Mouse (Mus musculus): ENCODE measurements at regions not wholly inside any gene's neighbourhood (a gene's known extent, or its start where the extent isn't known, plus 50 kb on each side); places are given as distances from the start of the nearest gene placed in this dataset.
A peak's percentile ranks its signal among the peaks of the same experiment; 100 is the strongest.

DNA sequence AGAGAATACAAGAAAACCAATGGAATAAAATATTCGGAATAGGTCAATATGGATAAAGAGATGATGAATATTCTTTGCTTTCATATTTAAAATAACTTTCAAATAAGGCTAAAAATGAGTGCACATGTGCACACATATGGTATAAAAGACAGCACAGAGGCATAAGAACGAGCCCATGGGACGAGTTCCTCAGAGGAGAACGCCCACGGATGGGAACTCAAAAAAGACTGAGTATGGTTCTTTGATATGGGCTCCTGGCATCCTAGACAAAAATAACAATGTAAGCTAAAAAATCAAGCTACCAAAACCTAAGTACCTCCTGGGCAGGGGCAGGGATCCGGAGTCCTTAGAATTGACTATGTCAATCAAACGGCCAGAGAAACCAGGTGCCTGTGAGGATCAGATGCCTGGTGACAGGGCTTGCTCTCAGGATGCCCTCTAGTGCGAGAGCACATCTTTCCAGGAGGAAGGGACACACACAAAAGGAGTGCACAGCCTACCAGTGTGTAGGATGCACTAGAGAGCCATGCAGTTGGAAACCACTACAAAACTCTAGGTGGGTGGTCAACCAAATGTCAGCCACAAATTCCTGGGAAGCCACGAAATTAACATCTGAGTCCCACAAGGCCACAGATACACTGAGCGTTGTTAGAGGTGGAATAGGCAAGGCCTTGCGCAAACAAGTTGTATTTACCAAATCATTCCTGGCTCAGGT, 307.8 kb downstream of the Sox9 start:
- H3K27ac ChIP-seq (replicated peaks), result no peak overlapping the region
- no peak for ATAC-seq (ENCODE audit: low FRiP score, low read depth)
- 91% methylated on average over 11 of the region's 11 CpGs for WGBS
- no peak overlapping the region for H3K4me3 ChIP-seq
- no peaks in the 10 kb centered on the region for H3K36me3 ChIP-seq
- no peak overlapping the region for H3K9ac ChIP-seq
- H3K27me3 ChIP-seq, result no peaks in the 10 kb centered on the region
- H3K4me2 ChIP-seq, result no peak overlapping the region
- no peaks in the 10 kb centered on the region for H3K9me3 ChIP-seq
- peaks cover 15% of the 10 kb centered on the region; the same call in 1 of the 2 replicates for H3K4me1 ChIP-seq (replicated peaks)

DNA sequence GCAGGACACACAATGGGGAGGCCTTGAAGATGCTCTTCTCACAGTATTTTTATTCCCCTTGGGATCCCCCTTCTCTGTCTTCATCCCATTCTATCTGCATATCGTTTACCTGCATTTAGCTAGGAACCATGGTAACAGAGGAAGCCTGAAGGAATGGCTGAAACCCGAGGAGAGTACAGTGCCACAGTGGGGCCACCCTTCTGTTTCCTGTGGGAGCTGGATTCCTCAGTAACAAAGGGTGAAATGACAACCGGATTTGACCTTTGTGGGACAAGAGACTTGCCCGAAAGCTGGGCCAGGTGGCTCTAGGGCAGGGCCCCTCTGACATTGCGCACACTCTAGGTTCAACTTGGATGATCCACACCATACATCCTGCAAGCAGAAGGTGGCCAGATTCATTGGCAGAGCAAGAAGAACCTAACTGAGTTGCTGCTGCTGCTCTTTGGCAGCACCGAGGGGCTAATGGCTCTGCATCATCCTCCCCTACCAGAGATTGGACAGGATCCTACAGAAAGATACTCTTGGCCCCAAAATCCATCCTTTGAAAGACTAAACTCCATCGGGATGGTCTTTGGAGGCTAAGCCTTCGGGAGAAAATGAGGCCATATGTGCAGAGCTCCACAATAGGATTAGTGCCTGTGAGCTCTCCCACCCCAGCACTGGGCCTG, 310.0 kb downstream of the Sox9 start:
- H3K27me3 ChIP-seq, result no peaks in the 10 kb centered on the region
- WGBS, result 68% methylated on average over 8 of the region's 8 CpGs
- no peaks in the 10 kb centered on the region for H3K9me3 ChIP-seq
- H3K9ac ChIP-seq, result no peak overlapping the region
- H3K4me3 ChIP-seq, result no peak overlapping the region
- H3K27ac ChIP-seq (replicated peaks), result no peak overlapping the region
- no peak for ATAC-seq (ENCODE audit: low FRiP score, low read depth)
- peaks cover 11% of the 10 kb centered on the region; the same call in 1 of the 2 replicates for H3K4me1 ChIP-seq (replicated peaks)
- H3K4me2 ChIP-seq, result no peak overlapping the region
- H3K36me3 ChIP-seq, result no peaks in the 10 kb centered on the region

DNA sequence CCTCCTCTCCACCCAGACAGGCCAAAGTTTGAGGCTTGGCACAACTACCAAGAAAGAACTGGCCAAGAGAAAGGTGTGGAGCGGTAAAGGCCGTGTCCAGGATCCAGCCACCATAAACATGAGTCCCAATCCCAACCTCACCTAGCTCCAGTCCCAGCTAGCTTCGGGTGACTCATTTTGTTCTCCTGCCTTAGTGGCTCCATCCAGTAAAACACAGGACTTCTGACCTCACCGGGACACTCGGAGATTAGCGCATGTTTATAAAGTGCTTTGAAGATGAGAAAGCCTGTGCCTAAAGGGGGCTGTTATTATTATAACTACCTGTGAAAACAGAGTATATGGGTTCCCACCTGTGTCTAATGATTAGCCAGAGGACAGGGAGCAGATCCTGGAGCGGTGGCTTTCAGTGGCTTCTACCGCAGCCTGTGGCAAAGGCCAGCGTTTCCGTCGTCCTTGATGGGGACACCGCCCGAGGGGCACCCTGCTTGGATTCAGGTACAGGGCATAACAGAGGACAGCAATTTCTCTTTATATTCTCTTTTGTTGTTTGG, 311.9 kb downstream of the Sox9 start:
- 96% methylated on average over 13 of the region's 13 CpGs for whole genome bisulfite sequencing
- Histone ChIP-seq H3K4me3 (no peak overlapping the region), H3K27me3 (no peaks in the 10 kb centered on the region), H3K4me1 (replicated peaks) (peaks cover 4% of the 10 kb centered on the region; the same call in 1 of the 2 replicates), H3K4me2 (no peak overlapping the region), H3K36me3 (no peaks in the 10 kb centered on the region), H3K9ac (no peak overlapping the region), H3K27ac (replicated peaks) (no peak overlapping the region), H3K9me3 (no peaks in the 10 kb centered on the region)
- no peak for ATAC-seq (ENCODE audit: low FRiP score, low read depth)

DNA sequence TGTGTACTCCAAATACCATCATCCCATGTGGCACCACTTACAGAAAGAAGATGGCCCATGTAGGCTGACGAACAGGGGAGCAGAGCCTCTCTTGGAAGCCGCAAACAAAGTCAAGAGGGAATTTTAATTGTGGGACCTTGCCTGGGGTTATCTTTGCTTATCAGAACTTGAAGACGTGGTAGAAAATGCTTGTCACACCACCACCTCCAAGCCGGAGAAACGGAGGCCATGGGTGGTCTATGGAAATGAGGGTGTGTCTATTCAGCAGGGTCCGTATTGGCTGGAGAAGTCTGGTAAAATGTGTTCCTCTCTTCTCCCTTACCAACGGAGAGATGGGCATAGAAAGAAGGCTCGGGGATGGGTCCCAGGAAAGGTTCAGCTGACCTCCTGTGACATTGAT, 313.6 kb downstream of the Sox9 start:
- Histone ChIP-seq H3K9me3 (no peaks in the 10 kb centered on the region), H3K27ac (replicated peaks) (no peak overlapping the region), H3K36me3 (no peaks in the 10 kb centered on the region), H3K4me2 (no peak overlapping the region), H3K4me3 (no peak overlapping the region), H3K9ac (no peak overlapping the region), H3K4me1 (replicated peaks) (peaks cover 9% of the 10 kb centered on the region), H3K27me3 (no peaks in the 10 kb centered on the region)
- WGBS, result 70% methylated on average over 8 of the region's 8 CpGs
- no peak for ATAC-seq (ENCODE audit: low FRiP score, low read depth)

DNA sequence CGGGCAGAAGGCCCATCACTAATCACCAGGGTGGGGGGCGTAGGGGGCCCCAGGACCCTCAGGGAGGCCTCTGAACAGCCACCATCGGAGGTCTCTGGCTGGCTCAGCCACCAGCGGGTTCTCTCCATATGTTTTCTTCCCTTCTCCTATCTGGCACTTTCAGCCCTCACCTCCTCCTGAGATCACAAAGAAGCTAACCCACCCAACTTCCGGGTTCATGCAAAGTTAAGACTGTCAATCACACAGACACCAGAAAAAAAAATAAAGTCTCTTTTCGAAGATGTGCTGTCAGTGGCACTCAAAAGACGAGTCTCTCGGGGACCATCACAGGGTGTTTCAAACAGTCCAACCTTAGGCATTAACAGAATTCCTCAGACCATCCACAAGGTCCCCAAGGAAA, 314.2 kb downstream of the Sox9 start:
- Histone ChIP-seq H3K4me1 (replicated peaks) (peaks cover 14% of the 10 kb centered on the region), H3K36me3 (no peaks in the 10 kb centered on the region), H3K27ac (replicated peaks) (no peak overlapping the region), H3K9ac (no peak overlapping the region), H3K4me2 (no peak overlapping the region), H3K9me3 (no peaks in the 10 kb centered on the region), H3K27me3 (no peaks in the 10 kb centered on the region), H3K4me3 (no peak overlapping the region)
- WGBS, result 61% methylated on average over 8 of the region's 8 CpGs
- no peak for ATAC-seq (ENCODE audit: low FRiP score, low read depth)

DNA sequence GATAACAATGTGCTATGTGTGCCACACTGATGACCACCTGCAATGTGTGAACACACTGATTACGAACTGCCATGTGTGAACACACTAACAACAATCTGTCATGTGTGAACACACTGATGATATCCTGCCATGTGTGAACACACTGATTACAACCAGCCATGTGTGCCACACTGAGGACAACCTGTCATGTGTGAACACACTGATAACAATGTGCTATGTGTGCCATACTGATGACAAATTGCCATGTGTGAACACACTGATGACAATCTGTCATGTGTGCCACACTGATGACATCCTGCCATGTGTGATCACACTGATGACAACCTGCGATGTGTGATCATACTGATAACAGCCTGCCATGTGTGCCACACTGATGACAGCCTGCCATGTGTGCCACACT, 316.3 kb downstream of the Sox9 start:
- no peak overlapping the region for H3K9ac ChIP-seq
- ATAC-seq (ENCODE audit: low FRiP score, low read depth), result no peak
- H3K9me3 ChIP-seq, result no peaks in the 10 kb centered on the region
- H3K27ac ChIP-seq (replicated peaks), result no peak overlapping the region
- H3K4me1 ChIP-seq (replicated peaks), result peaks cover 20% of the 10 kb centered on the region
- no peaks in the 10 kb centered on the region for H3K27me3 ChIP-seq
- no peaks in the 10 kb centered on the region for H3K36me3 ChIP-seq
- 94% methylated on average over 2 of the region's 2 CpGs for WGBS
- no peak overlapping the region for H3K4me2 ChIP-seq
- H3K4me3 ChIP-seq, result no peak overlapping the region

DNA sequence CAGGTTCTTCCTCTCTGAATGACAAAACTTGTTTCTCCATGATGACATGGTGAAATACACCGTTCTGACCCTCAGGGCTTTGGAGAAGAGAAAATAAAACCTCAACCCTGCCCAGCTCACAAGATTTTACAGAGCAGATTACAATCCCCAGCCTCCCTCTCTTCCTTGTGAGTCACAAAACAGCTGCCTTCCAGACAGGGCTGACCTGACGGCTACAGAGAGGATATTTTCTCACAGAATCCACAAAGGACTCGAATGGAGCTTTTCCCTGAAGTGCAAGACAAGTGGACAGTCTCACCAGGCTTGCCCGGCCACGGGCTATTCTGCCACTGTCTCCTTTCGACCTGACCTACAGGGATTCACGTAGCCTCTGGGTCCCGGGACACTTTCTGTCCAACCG, 318.8 kb downstream of the Sox9 start:
- peak overlapping the region; percentile 35; the same call in 1 of the 2 replicates for H3K27ac ChIP-seq (replicated peaks)
- H3K4me3 ChIP-seq, result no peak overlapping the region
- no peak for ATAC-seq (ENCODE audit: low FRiP score, low read depth)
- WGBS, result 46% methylated on average over 9 of the region's 9 CpGs
- no peaks in the 10 kb centered on the region for H3K27me3 ChIP-seq
- H3K9me3 ChIP-seq, result no peaks in the 10 kb centered on the region
- no peak overlapping the region for H3K4me2 ChIP-seq
- no peak overlapping the region for H3K9ac ChIP-seq
- H3K4me1 ChIP-seq (replicated peaks), result peaks cover 28% of the 10 kb centered on the region
- no peaks in the 10 kb centered on the region for H3K36me3 ChIP-seq

DNA sequence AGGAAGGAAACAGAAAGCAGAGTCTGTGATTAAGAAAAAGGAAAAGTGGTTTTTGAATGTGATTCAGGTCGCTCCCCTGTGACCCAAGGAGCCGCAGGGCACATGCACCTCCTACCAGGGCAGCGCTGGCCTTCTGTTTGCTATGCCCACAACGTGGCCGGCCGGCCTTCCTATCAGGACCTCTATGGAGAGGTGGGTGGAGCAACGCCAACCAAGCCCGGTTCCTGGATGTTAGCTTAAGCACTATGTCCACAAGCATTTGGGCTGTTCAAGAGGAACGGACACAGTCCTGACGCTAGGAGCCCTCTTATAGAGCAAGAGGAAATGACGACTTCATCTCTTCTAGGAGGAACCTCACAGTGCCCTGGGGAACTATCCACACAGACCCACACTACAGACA, 319.5 kb downstream of the Sox9 start:
- H3K27me3 ChIP-seq, result no peaks in the 10 kb centered on the region
- H3K36me3 ChIP-seq, result no peaks in the 10 kb centered on the region
- H3K4me3 ChIP-seq, result no peak overlapping the region
- no peak overlapping the region for H3K9ac ChIP-seq
- H3K4me1 ChIP-seq (replicated peaks), result peaks cover 25% of the 10 kb centered on the region
- 66% methylated on average over 11 of the region's 11 CpGs for WGBS
- 0 out of 2 replicates have a peak overlapping the region, but pooled peaks have one; percentile 5 for H3K4me2 ChIP-seq
- ATAC-seq (ENCODE audit: low FRiP score, low read depth), result no peak
- H3K27ac ChIP-seq (replicated peaks), result 0 out of 2 replicates have a peak overlapping the region, but pooled peaks have one; percentile 35
- H3K9me3 ChIP-seq, result no peaks in the 10 kb centered on the region

DNA sequence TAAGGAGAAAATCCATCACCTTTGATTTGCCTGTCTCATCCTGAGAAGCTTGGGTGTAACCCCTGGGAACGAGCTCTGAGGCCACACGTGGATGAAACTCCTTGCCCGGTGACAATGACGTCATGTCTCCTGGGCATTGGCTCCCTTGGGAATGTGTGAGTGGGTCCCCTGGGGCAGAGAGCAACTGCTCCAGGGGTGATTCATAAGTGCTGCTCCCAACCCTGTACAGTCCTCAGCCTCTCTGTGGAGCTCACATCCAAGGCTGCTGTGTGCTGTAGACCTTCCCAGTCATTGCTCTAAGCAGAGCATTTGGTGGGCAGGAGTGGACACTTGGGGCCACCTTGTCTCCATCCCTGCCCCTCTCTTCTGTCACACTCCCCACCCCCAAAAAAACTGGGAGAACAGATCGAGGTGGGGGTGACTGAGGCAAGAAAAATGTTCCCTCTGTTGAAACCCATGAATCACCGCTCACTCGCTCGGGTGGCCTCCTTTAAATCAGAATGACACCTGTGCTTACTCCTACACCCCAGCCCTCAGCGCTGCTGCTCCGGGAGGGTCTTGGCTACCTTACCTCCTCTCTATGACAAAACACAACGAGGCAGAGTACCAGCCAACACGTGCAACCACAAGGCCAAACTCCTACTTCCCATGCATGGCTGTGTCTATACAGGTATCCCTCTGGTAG, 321.3 kb downstream of the Sox9 start:
- no peak for ATAC-seq (ENCODE audit: low FRiP score, low read depth)
- Histone ChIP-seq H3K9me3 (no peaks in the 10 kb centered on the region), H3K36me3 (no peaks in the 10 kb centered on the region), H3K27ac (replicated peaks) (no peak overlapping the region), H3K27me3 (no peaks in the 10 kb centered on the region), H3K4me2 (no peak overlapping the region), H3K4me3 (no peak overlapping the region), H3K9ac (no peak overlapping the region), H3K4me1 (replicated peaks) (peaks cover 37% of the 10 kb centered on the region)
- 80% methylated on average over 12 of the region's 12 CpGs for WGBS

DNA sequence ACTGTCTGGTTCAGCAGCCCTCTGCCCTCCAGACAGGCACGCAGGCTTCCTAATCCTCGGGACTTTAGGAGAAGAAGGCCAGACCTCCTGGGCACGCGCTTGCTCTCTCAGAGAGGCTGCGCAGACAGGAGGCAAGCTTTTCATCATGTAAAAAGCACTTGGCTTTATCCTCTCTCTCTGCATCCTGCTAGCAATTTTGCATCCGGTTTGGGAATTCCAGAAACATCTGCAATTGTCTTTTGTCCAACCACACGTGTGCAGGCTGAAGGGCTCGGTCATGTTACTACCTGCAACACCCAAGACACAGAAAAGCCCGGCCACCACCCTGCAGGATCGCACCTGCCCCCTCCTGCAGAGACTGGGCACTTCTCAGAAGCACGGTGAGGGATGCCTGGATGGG, 323.3 kb downstream of the Sox9 start:
- peaks cover 32% of the 10 kb centered on the region for H3K4me1 ChIP-seq (replicated peaks)

DNA sequence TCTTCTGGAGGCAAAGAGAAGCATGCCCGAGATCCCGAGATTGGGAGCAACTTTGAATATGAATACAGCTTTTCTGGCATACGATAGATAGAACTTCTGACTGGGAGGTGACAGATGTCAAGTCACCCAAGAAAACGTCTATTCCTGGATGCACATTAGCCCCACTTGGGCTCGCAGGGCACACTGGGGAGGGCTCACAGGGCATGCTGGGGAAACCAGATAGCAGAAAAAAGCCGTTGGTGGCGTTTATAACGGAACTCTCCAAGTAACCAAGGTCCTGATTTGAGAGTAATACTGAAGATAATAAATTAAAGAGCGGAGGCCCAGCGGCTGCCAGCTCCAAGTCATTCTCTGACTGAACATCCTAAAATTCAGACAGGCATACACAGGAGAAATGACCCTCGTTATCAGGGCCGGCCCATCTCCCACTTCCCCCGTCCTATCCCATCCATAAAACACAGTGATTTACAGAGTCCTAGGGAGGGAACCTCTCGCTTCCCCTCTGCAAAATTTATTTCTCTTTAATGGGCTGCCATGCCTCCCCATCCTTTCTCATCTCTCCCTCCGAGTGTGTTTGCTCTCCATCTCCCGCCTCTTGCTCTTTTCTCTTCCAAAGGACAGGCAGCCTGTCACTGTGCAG, 325.3 kb downstream of the Sox9 start:
- H3K27ac ChIP-seq (replicated peaks), result no peak overlapping the region
- ATAC-seq (ENCODE audit: low FRiP score, low read depth), result no peak
- no peak overlapping the region for H3K4me3 ChIP-seq
- no peak overlapping the region for H3K4me2 ChIP-seq
- H3K4me1 ChIP-seq (replicated peaks), result peaks cover 20% of the 10 kb centered on the region
- H3K9ac ChIP-seq, result no peak overlapping the region
- no peaks in the 10 kb centered on the region for H3K9me3 ChIP-seq
- no peaks in the 10 kb centered on the region for H3K36me3 ChIP-seq
- H3K27me3 ChIP-seq, result no peaks in the 10 kb centered on the region
- WGBS, result 46% methylated on average over 16 of the region's 16 CpGs

More for the DNA sequence above, 323.3 kb downstream of the Sox9 start:
- Histone ChIP-seq H3K27ac (replicated peaks) (no peak overlapping the region), H3K9me3 (no peaks in the 10 kb centered on the region), H3K9ac (no peak overlapping the region), H3K27me3 (no peaks in the 10 kb centered on the region), H3K36me3 (no peaks in the 10 kb centered on the region), H3K4me2 (no peak overlapping the region), H3K4me3 (no peak overlapping the region)
- ATAC-seq (ENCODE audit: low FRiP score, low read depth), result no peak
- 80% methylated on average over 11 of the region's 11 CpGs for WGBS
